Mouse (Mus musculus): ENCODE measurements at regions not wholly inside any gene's neighbourhood (a gene's known extent, or its start where the extent isn't known, plus 50 kb on each side); places are given as distances from the start of the nearest gene placed in this dataset.
"Not testable (repeated sequence)": the region's sequence is repeated elsewhere in the genome, so short reads cannot be mapped to it uniquely, and the experiment has no call there.

DNA sequence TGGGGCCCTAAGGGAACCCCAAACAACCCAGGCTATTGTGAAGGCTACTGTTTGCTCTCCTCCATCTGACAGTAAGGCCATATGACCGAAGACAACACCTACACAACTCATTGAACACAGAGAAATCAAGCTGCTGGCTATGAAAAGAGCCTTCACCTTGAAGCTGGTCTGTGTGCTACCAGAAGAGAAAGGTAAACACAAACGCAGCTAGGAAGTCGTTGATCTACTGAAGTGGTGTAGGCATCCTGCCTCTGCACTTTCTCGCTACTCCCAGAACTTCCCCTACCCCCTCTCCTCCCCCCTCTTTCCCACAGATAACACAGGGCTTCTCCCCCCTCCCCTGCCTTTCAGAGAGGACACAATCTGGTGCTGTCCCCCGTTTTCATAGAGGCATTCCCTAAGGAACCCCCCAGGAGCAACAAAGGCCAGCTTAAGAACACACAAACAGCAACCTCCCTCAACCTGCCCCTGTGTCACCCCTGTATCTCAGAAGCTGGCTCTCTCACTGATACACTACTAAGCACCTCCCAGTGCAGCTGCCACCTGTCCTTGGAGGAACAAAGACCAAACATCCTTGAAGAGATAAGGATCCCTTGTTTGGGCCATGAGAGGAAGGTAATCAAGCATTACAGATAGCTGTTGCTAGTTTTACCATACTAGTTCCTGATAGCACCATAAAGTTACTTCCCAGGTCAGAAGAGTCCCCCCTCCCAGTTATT is 368.2 kb upstream of the Pkdcc start:
- whole genome bisulfite sequencing = 71% methylated on average over 5 of the region's 5 CpGs

DNA sequence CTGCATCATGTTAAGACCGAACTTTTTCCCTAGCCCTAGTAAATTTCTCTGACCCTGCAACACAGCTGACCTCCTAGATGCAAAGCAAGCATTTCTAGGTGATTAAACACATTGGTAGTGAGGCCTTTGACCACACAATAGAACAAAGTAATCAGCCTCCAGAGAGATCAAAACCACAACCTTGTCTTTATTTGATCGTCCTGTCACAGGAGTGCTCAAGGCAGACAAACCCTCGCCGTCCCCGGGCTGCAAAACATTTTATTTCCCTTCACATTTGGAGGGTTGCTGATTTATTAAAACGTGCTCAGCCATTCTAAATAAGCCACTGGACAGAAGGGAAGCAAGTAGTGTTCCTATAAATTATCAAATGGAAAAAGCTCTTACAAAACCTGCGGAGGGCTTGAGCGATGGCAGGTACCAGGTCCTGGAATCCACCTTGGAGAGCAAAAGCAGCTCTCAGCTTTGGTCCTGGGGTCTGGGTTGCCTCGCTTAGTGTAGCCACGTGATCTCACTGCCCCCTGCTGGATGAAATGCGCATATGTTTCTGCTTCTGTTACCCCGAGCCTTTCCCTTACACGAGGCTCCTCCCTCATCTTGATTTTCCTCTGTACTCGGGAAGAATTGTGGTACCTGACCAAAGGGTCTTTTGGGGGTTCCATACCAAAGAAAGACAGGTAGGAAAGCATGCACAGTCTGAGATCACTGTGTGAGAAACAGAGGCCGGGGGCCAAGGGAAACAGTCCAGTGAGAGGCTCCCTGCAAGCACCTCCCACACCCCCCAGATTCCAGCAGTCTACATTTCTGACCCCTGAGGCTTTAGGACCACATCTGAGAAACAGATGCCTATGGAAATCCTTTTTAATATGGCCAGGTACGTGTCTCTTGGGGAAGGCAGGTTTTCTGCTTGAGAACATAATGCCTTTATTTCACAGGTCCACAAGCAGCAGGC is 357.6 kb upstream of the Pkdcc start:
- H3K9ac ChIP-seq = peak overlapping the region; percentile 30; the same call in 1 of the 2 replicates

More for the DNA sequence above, 368.2 kb upstream of the Pkdcc start:
- Histone ChIP-seq H3K36me3 (no peaks in the 10 kb centered on the region), H3K4me1 (replicated peaks) (no peaks in the 10 kb centered on the region), H3K4me2 (no peak overlapping the region), H3K9ac (no peak overlapping the region), H3K9me3 (no peaks in the 10 kb centered on the region), H3K4me3 (no peak overlapping the region), H3K27me3 (no peaks in the 10 kb centered on the region), H3K27ac (replicated peaks) (no peak overlapping the region)
- ATAC-seq (ENCODE audit: low FRiP score, low read depth) = no peak

DNA sequence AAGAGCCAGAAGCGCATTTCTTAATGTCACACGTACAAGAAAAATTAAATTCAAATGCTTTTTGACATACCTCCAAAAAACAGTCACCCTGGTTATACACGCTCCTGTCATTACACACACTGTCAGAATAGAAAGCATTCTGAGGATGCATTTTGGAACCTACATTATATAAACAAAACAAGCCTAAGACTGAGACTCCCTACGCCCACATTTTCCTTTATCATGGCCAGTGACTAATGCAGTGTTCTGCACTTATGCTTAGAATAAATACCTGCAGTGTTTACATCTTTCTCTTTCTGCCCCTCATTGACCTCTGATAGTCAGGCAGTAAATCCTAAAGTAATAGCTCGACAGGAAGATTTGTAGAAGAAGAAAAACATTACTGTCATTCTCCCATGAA is 354.7 kb upstream of the Pkdcc start:
- no peak for ATAC-seq (ENCODE audit: low FRiP score, low read depth)
- 86% methylated on average over 5 of the region's 5 CpGs for WGBS
- no peak overlapping the region for H3K4me2 ChIP-seq

More for the DNA sequence above, 357.6 kb upstream of the Pkdcc start:
- Histone ChIP-seq H3K4me1 (replicated peaks) (peaks cover 5% of the 10 kb centered on the region; the same call in 1 of the 2 replicates), H3K27ac (replicated peaks) (no peak overlapping the region), H3K36me3 (no peaks in the 10 kb centered on the region), H3K4me3 (peak overlapping the region; percentile 20), H3K4me2 (peak overlapping the region; percentile 57), H3K27me3 (no peaks in the 10 kb centered on the region), H3K9me3 (no peaks in the 10 kb centered on the region)
- ATAC-seq (ENCODE audit: low FRiP score, low read depth) = peak; percentile 96
- WGBS = 6% methylated on average over 16 of the region's 16 CpGs

DNA sequence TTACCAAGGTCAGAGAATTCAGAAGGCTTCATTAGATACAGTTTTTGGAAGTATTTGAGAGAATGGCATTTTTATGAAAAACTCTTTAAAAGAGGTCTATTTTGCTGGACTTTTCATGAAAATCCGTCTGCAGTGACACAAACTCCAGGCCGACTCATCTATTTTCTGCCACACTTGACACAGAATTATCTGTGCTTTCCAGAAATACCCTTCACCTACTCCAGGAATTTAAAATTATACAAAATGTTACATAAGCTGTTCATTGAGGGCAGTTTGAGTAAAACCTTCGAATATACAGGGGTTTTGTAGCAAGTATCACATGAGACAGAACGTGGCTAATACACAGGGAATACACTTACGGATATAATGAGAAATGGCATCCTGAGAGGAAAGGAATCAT is 354.1 kb upstream of the Pkdcc start:
- Histone ChIP-seq H3K9ac (no peak overlapping the region), H3K4me1 (replicated peaks) (peaks cover 5% of the 10 kb centered on the region; the same call in 1 of the 2 replicates), H3K27ac (replicated peaks) (no peak overlapping the region), H3K36me3 (no peaks in the 10 kb centered on the region), H3K9me3 (no peaks in the 10 kb centered on the region), H3K4me3 (no peak overlapping the region), H3K4me2 (no peak overlapping the region), H3K27me3 (no peaks in the 10 kb centered on the region)
- 90% methylated on average over 5 of the region's 5 CpGs for WGBS
- no peak for ATAC-seq (ENCODE audit: low FRiP score, low read depth)

More for the DNA sequence above, 354.7 kb upstream of the Pkdcc start:
- Histone ChIP-seq H3K9me3 (no peaks in the 10 kb centered on the region), H3K27me3 (no peaks in the 10 kb centered on the region), H3K36me3 (no peaks in the 10 kb centered on the region), H3K4me3 (no peak overlapping the region), H3K9ac (no peak overlapping the region), H3K27ac (replicated peaks) (no peak overlapping the region), H3K4me1 (replicated peaks) (peaks cover 5% of the 10 kb centered on the region; the same call in 1 of the 2 replicates)

DNA sequence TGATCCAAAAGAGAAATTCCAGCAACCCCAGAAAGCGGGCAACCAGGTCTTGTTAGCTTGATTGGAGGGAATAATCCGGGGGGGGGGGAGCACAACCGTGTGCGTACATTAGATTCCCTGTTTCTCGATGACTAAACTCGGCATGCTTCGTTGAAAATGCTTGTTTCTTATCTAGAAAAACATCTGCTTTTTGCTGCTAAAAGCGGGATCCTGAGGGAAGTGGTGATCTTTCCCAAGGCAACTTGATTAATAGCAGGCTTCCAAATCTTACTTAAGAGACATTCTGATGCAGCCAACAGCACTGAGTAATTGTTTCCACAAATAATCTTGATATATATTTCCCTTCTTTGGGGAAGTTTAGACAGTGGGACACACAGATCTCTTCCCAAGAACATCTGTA is 338.0 kb upstream of the Pkdcc start:
- H3K27me3 ChIP-seq = no peaks in the 10 kb centered on the region
- whole genome bisulfite sequencing = 80% methylated on average over 8 of the region's 8 CpGs
- H3K27ac ChIP-seq (replicated peaks) = no peak overlapping the region

DNA sequence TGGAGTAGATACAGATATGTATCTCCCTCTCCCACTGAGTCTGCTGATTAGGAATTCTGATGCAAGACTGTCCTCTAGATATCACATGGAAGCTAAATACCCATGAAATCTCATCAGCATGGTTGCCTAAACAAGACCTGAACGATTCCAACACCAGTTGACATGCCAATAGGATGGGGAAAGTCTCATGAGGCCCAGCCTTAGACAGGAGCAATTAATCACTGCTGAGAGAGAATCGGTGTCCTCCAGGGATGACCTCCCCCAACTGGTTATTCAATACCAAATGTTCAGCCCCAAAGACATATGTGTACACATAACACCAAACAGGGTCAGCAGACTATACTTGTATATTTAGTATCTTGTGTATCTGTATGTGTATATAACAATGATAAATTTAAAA is 314.5 kb upstream of the Pkdcc start:
- H3K9ac ChIP-seq = no peak overlapping the region
- H3K27ac ChIP-seq (replicated peaks) = no peak overlapping the region
- no peak overlapping the region for H3K4me3 ChIP-seq
- 0 out of 2 replicates have a peak, but pooled peaks have one; percentile 38 for ATAC-seq (ENCODE audit: low FRiP score, low read depth)
- no peaks in the 10 kb centered on the region for H3K36me3 ChIP-seq
- WGBS = 15% methylated on average over 2 of the region's 2 CpGs
- H3K4me2 ChIP-seq = no peak overlapping the region
- H3K9me3 ChIP-seq = no peaks in the 10 kb centered on the region
- no peaks in the 10 kb centered on the region for H3K27me3 ChIP-seq
- no peaks in the 10 kb centered on the region for H3K4me1 ChIP-seq (replicated peaks)

More for the DNA sequence above, 338.0 kb upstream of the Pkdcc start:
- ATAC-seq (ENCODE audit: low FRiP score, low read depth) = no peak
- no peak overlapping the region for H3K4me2 ChIP-seq
- no peaks in the 10 kb centered on the region for H3K4me1 ChIP-seq (replicated peaks)
- no peaks in the 10 kb centered on the region for H3K36me3 ChIP-seq
- no peak overlapping the region for H3K9ac ChIP-seq
- H3K4me3 ChIP-seq = no peak overlapping the region
- no peaks in the 10 kb centered on the region for H3K9me3 ChIP-seq

DNA sequence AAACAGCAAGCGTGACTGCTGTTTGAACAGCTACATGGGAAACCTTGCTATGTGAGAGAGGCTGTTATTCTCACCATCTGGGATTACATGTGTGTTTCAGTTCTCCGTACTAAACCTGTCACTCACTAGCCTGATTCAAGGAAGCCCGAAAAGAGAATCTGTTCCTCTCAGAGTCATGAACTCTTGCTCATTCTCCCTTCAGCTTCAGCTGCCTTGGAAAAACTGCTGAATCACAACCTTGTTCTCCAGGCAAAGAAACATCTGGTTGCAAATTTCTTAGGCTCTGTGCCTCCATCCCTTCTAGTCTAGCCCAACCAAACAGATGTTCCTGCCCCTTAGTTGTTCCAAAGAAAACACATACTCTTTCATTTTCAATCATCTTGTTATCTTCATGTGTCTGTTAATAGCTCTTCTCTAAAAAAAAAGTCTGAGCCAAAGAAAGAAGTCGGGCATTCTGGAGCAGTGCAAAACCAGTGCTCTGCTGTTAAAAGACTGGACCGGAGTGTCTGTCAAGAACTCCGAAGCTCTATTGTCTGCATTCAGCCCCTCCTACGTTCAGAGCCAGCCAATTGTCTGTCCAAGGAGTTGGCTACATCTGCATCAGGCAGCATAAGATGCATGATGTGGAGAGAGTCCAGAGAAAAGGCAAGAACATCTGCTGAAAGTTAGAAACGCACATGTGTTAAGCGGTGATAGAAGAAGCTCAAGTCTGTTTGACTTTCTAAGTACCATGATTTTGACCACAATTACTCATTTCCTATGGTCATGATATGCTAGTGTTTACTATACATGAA is 313.8 kb upstream of the Pkdcc start:
- Histone ChIP-seq H3K36me3 (no peaks in the 10 kb centered on the region), H3K27ac (replicated peaks) (no peak overlapping the region), H3K4me1 (replicated peaks) (no peaks in the 10 kb centered on the region), H3K4me3 (no peak overlapping the region), H3K9ac (no peak overlapping the region), H3K4me2 (no peak overlapping the region), H3K27me3 (no peaks in the 10 kb centered on the region), H3K9me3 (no peaks in the 10 kb centered on the region)
- no peak for ATAC-seq (ENCODE audit: low FRiP score, low read depth)
- WGBS = 52% methylated on average over 9 of the region's 9 CpGs

DNA sequence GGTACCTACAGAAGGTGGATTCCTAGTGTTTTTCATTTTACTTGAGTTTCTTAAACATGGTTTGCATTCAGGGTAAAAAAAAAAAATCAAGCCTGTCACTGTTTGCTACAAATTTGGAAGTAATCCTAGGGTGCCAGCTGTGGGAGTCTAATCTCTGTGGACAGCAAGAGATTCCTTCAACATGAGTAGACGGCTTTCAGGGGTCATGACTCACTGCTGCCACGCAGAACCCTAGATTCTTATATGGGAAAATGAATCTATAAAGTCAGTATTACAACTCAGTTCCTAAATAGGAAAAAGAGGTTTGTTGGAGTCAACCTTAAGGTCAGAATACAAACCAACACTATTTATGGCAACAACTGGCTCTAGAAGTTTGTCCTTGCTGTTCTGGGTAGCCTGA is 310.1 kb upstream of the Pkdcc start:
- no peak for ATAC-seq (ENCODE audit: low FRiP score, low read depth)
- no peak overlapping the region for H3K4me3 ChIP-seq
- WGBS = 76% methylated on average over 2 of the region's 2 CpGs

DNA sequence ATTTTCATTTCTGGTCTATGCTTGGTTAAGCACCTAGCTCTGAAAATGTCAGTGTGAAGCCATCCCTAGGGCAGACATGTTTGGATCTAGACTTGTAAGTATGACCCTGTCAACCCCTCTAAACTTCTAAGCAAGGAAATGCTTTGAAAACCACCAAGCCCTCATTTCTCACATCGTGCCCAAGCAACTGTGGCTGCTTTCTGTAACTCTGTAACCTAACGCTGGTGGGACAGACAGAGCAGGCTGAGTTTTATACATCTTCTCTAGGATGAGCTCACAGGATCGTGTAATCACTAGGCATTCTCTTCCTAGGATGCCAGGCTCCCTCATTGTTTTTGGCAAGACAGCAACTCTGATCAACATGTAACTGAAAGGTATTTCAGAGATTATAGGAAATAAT is 309.6 kb upstream of the Pkdcc start:
- no peaks in the 10 kb centered on the region for H3K36me3 ChIP-seq
- no peak for ATAC-seq (ENCODE audit: low FRiP score, low read depth)
- no peak overlapping the region for H3K27ac ChIP-seq (replicated peaks)
- WGBS = 79% methylated on average over 3 of the region's 3 CpGs
- H3K9me3 ChIP-seq = no peaks in the 10 kb centered on the region
- no peak overlapping the region for H3K9ac ChIP-seq
- no peaks in the 10 kb centered on the region for H3K27me3 ChIP-seq
- no peaks in the 10 kb centered on the region for H3K4me1 ChIP-seq (replicated peaks)
- no peak overlapping the region for H3K4me3 ChIP-seq
- no peak overlapping the region for H3K4me2 ChIP-seq

More for the DNA sequence above, 310.1 kb upstream of the Pkdcc start:
- Histone ChIP-seq H3K4me1 (replicated peaks) (no peaks in the 10 kb centered on the region), H3K9me3 (no peaks in the 10 kb centered on the region), H3K4me2 (no peak overlapping the region), H3K36me3 (no peaks in the 10 kb centered on the region), H3K27ac (replicated peaks) (no peak overlapping the region), H3K9ac (no peak overlapping the region), H3K27me3 (no peaks in the 10 kb centered on the region)

DNA sequence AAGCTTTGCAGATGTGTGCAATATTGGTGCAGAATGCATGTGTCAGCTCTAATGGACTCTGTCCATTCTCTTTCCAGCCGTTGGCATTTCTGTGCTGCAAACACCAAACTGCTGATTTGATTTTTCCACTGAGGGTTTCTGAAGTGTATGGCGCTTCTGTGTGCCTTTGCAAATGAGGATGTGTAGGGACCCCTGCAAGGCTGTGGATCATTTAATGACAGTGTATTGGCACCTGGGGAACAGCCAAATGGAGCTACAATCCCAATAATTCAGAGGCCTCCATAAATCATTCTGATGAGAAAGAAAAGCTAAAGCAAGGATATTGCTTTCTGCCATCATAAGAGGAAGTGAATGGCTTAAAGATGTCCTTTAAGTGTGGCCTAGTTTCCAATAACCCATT is 305.9 kb upstream of the Pkdcc start:
- H3K4me1 ChIP-seq (replicated peaks) = no peaks in the 10 kb centered on the region
- H3K27ac ChIP-seq (replicated peaks) = peak overlapping the region; percentile 3; the same call in 1 of the 2 replicates
- H3K27me3 ChIP-seq = no peaks in the 10 kb centered on the region
- H3K4me3 ChIP-seq = no peak overlapping the region
- H3K4me2 ChIP-seq = no peak overlapping the region
- H3K9me3 ChIP-seq = no peaks in the 10 kb centered on the region
- ATAC-seq (ENCODE audit: low FRiP score, low read depth) = no peak
- no peak overlapping the region for H3K9ac ChIP-seq
- 40% methylated on average over 2 of the region's 2 CpGs for WGBS
- no peaks in the 10 kb centered on the region for H3K36me3 ChIP-seq

DNA sequence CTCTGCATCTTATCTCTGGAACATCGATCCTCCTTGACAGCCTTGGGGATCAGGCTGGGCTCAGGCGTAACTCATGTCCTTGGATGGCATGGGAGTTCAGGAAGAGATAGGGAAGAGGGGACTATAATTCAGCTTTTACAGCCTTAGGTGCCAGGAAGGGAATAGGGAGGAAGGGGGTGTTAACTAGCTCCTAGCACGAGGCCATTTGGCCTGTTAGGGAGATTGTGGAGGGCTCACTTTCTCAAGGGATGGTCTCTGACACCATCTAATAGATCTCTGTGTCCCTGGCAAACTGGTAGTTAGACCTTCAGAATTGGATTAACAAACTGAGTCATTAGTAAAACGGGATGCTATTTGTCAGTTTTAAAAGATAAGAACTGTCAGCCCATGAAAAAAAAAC is 292.1 kb upstream of the Pkdcc start:
- not testable (repeated sequence) for H3K36me3 ChIP-seq; H3K27ac ChIP-seq (replicated peaks); H3K4me1 ChIP-seq (replicated peaks); H3K27me3 ChIP-seq; ATAC-seq (ENCODE audit: low FRiP score, low read depth); H3K9ac ChIP-seq; H3K9me3 ChIP-seq; H3K4me2 ChIP-seq; H3K4me3 ChIP-seq
- WGBS = 87% methylated on average over 4 of the region's 4 CpGs
